Mouse (Mus musculus) regulatory T cell (primary cell): ENCODE results near the gene Crim1.

Source experiments
- in situ Hi-C: fragments of 300-600 bp; cut with MboI, MseI; formaldehyde crosslinking; loops from one replicate; pipeline ENCODE4 v1.15.1; 2025; ENCODE audit warnings: high pct_unique_total_duplicates

Gene Crim1

GRCm38 (mm10) chr17:78199626-78200560, at the start of gene Crim1:
Gene Crim1, plus strand, starts transcription at chr17:78200248.
- in situ Hi-C loops, result loop anchor here (5.0 to 10.0 kb wide), 3 partner anchors 93 to 235 kb away; no protein-coding TSS in a partner anchor

- in situ Hi-C loops, result no loop called here
Observed at GRCm38 (mm10) chr17:78151479-78152282, 48.4 kb upstream of the Crim1 start.

GRCm38 (mm10) chr17:78163278-78163677, 36.8 kb upstream of the Crim1 start:
- in situ Hi-C loops, result no loop called here

GRCm38 (mm10) chr17:78163724-78164236, 36.3 kb upstream of the Crim1 start:
- in situ Hi-C loops, result no loop called here

GRCm38 (mm10) chr17:78165855-78166254, 34.2 kb upstream of the Crim1 start:
- in situ Hi-C loops, result no loop called here

- in situ Hi-C loops, result no loop called here
Observed at GRCm38 (mm10) chr17:78166566-78166965, 33.5 kb upstream of the Crim1 start.

- in situ Hi-C loops, result loop anchor here (10.0 kb wide), 1 partner anchor 708 kb away; no protein-coding TSS in a partner anchor
Observed at GRCm38 (mm10) chr17:78172371-78172770, 27.7 kb upstream of the Crim1 start.

GRCm38 (mm10) chr17:78180766-78181165, 19.3 kb upstream of the Crim1 start:
- in situ Hi-C loops, result no loop called here

GRCm38 (mm10) chr17:78196184-78196583, 3.9 kb upstream of the Crim1 start:
- in situ Hi-C loops, result loop anchor here (5.0 to 10.0 kb wide), 3 partner anchors 89 to 239 kb away; no protein-coding TSS in a partner anchor

GRCm38 (mm10) chr17:78197111-78197510, 2.9 kb upstream of the Crim1 start:
- in situ Hi-C loops, result loop anchor here (5.0 to 10.0 kb wide), 3 partner anchors 90 to 238 kb away; no protein-coding TSS in a partner anchor

- in situ Hi-C loops, result loop anchor here (5.0 to 10.0 kb wide), 3 partner anchors 91 to 237 kb away; no protein-coding TSS in a partner anchor
Observed at GRCm38 (mm10) chr17:78198140-78198539, 1.9 kb upstream of the Crim1 start.

GRCm38 (mm10) chr17:78198820-78199219, 1.2 kb upstream of the Crim1 start:
- in situ Hi-C loops, result loop anchor here (5.0 to 10.0 kb wide), 3 partner anchors 92 to 236 kb away; no protein-coding TSS in a partner anchor

GRCm38 (mm10) chr17:78199231-78199625, 820 bp upstream of the Crim1 start:
- in situ Hi-C loops, result loop anchor here (5.0 to 10.0 kb wide), 3 partner anchors 92 to 236 kb away; no protein-coding TSS in a partner anchor

GRCm38 (mm10) chr17:78200561-78201220, 643 bp downstream of the Crim1 start:
- in situ Hi-C loops, result no loop called here

- in situ Hi-C loops, result no loop called here
Observed at GRCm38 (mm10) chr17:78201221-78202058, 1.4 kb downstream of the Crim1 start.

GRCm38 (mm10) chr17:78202221-78202620, 2.2 kb downstream of the Crim1 start:
- in situ Hi-C loops, result no loop called here

GRCm38 (mm10) chr17:78202756-78203155, 2.7 kb downstream of the Crim1 start:
- in situ Hi-C loops, result no loop called here

GRCm38 (mm10) chr17:78203478-78203877, 3.4 kb downstream of the Crim1 start:
- in situ Hi-C loops, result no loop called here

GRCm38 (mm10) chr17:78206421-78206820, 6.4 kb downstream of the Crim1 start:
- in situ Hi-C loops, result no loop called here

GRCm38 (mm10) chr17:78207246-78207645, 7.2 kb downstream of the Crim1 start:
- in situ Hi-C loops, result no loop called here
